In genomic region chr14:54995457-54996138, GRCm38 (mm10) we compare ENCODE assay signal across 9 mouse cellular contexts. TPM values are rescaled to one million over a fixed set of nuclear protein-coding genes. Genes with fewer than 3 reads are reported as not detected.
DNase-seq lines count a peak whose midpoint lies in the region; ATAC-seq and TF ChIP-seq lines count a peak whose summit lies in the region.
"Had no signal": no experiment of that assay in that cellular context is flagged by ENCODE, and none has a peak within 500 bp of the region (broad histone marks: within the 10 kb centered on the region; RNA-seq: fewer than 3 reads in every experiment).

No protein-coding gene starts in this region.

- no peaks in the 10 kb centered on the region for H3K9me3 ChIP-seq in lung, embryonic 15.5 days
- H3K9me3 ChIP-seq in heart, postnatal 0 days (replicated peaks; ENCODE audit: control insufficient read depth, low read length): no peaks in the 10 kb centered on the region
- H3K9me3 ChIP-seq in limb, embryonic 11.5 days (ENCODE audit: control insufficient read depth, low read length): no peaks in the 10 kb centered on the region

- no peak for DNase-seq in lung, postnatal 14 days
- peak; percentile 11 for DNase-seq in heart, postnatal 0 days (ENCODE audit: low spot score)
- no peak for DNase-seq in limb, embryonic 11.5 days (ENCODE audit: low spot score)
- DNase-seq in right cerebral cortex, postnatal 4 days: peak; percentile 76
- DNase-seq in adrenal gland, postnatal 10 days: no peak
- no peak for DNase-seq in cerebellum, adult 11 months
- DNase-seq: kidney, adult 11 months had no signal

- H3K27me3 ChIP-seq in lung, embryonic 15.5 days: no peaks in the 10 kb centered on the region
- H3K27me3 ChIP-seq in heart, postnatal 0 days (ENCODE audit: control insufficient read depth, insufficient read depth, low read length): no peaks in the 10 kb centered on the region
- no peaks in the 10 kb centered on the region for H3K27me3 ChIP-seq in limb, embryonic 11.5 days (ENCODE audit: control insufficient read depth, insufficient read depth, low read length)

- H3K36me3 ChIP-seq in lung, embryonic 15.5 days: no peaks in the 10 kb centered on the region
- H3K36me3 ChIP-seq in heart, postnatal 0 days (replicated peaks; ENCODE audit: control insufficient read depth, insufficient read depth, low read length): peaks cover 13% of the 10 kb centered on the region
- H3K36me3 ChIP-seq in limb, embryonic 11.5 days (ENCODE audit: control insufficient read depth, insufficient read depth, low read length): no peaks in the 10 kb centered on the region

- 0 out of 2 replicates have a peak overlapping the region, but pooled peaks have one; percentile 0 for H3K27ac ChIP-seq in lung, embryonic 15.5 days
- H3K27ac ChIP-seq in heart, postnatal 0 days (ENCODE audit: low read depth): peak overlapping the region; percentile 99
- H3K27ac ChIP-seq in limb, embryonic 11.5 days (replicated peaks; ENCODE audit: low read depth, low read length): 0 out of 2 replicates have a peak overlapping the region, but pooled peaks have one; percentile 18

- WGBS in lung, embryonic 15.5 days: 48% methylated on average over 14 of the region's 14 CpGs
- WGBS in heart, postnatal 0 days: 39% methylated on average over 14 of the region's 14 CpGs
- WGBS in limb, embryonic 11.5 days: 64% methylated on average over 14 of the region's 14 CpGs

- H3K9ac ChIP-seq in lung, embryonic 15.5 days: no peak overlapping the region
- H3K9ac ChIP-seq in heart, postnatal 0 days (replicated peaks; ENCODE audit: low read depth, low read length): peak overlapping the region; percentile 41
- no peak overlapping the region for H3K9ac ChIP-seq in limb, embryonic 11.5 days (ENCODE audit: low read length)

- ATAC-seq in lung, embryonic 15.5 days (ENCODE audit: borderline replicate concordance, extremely low read depth, low FRiP score, low TSS enrichment): no peak
- no peak for ATAC-seq in heart, postnatal 0 days (ENCODE audit: insufficient read depth, low read depth)
- no peak for ATAC-seq in limb, embryonic 11.5 days (ENCODE audit: insufficient number of reproducible peaks, low FRiP score, low TSS enrichment, low read depth)
- no peak for ATAC-seq in cerebellum, adult (ENCODE audit: insufficient number of reproducible peaks, low FRiP score, low TSS enrichment)

- TF ChIP-seq EP300 in heart, postnatal 0 days (IDR thresholded peaks at IDR 0.05; ENCODE audit: low read depth): 0 out of 2 replicates have a peak, but pooled peaks have one; percentile 7

- TF ChIP-seq CTCF in heart, postnatal 0 days (IDR thresholded peaks at IDR 0.05; ENCODE audit: low read depth): no peak

- no peak overlapping the region for H3K4me2 ChIP-seq in lung, embryonic 15.5 days
- H3K4me2 ChIP-seq in heart, postnatal 0 days (ENCODE audit: low read depth, low read length): peak overlapping the region; percentile 62
- H3K4me2 ChIP-seq in limb, embryonic 11.5 days (ENCODE audit: low read depth, severe bottlenecking): no peak overlapping the region

- no peak overlapping the region for H3K4me3 ChIP-seq in lung, embryonic 15.5 days
- no peak overlapping the region for H3K4me3 ChIP-seq in heart, postnatal 0 days (ENCODE audit: low read depth, low read length)
- no peak overlapping the region for H3K4me3 ChIP-seq in limb, embryonic 11.5 days (ENCODE audit: low read depth, low read length)

- H3K4me1 ChIP-seq in lung, embryonic 15.5 days: peaks cover 29% of the 10 kb centered on the region
- peaks cover 19% of the 10 kb centered on the region; the same call in 1 of the 2 replicates for H3K4me1 ChIP-seq in heart, postnatal 0 days (ENCODE audit: control insufficient read depth, insufficient read depth)
- H3K4me1 ChIP-seq in limb, embryonic 11.5 days (ENCODE audit: control insufficient read depth, insufficient read depth, low read length): 0 out of 2 replicates have a peak, but pooled peaks cover 3% of the 10 kb centered on the region

RNA-seq across cellular contexts. Expression of gene Myh7, which starts 1.2 kb away (rescaled TPM):
- polyA plus RNA-seq in lung, embryonic 15.5 days (2015; fragmentation: Nextera tagmentation; extraction: Ambion mirVana): 29.1 and 71.2 TPM in 2 replicates
- 4,273 and 4,731 TPM in 2 replicates for total RNA-seq in heart, postnatal 0 days (2014; rRNA removed; ENCODE audit: low replicate concordance)
- 1,026 and 1,537 TPM in 2 replicates for polyA plus RNA-seq in heart, postnatal 0 days (2015; fragmentation: Nextera tagmentation; extraction: Ambion mirVana)
- 0.92 and 1.5 TPM in 2 replicates for polyA plus RNA-seq in limb, embryonic 11.5 days (2014; fragmentation: Nextera tagmentation; extraction: Ambion mirVana)
- total RNA-seq in adrenal gland, postnatal 10 days (2021): 100 to 1,000 TPM in 1 of 2 experiments, 10 to 100 TPM in 1; 24.9 to 114 TPM

RNA-seq across cellular contexts. Expression of gene Gm17428, which starts 18.9 kb away (rescaled TPM):
- polyA plus RNA-seq in lung, embryonic 15.5 days (2015; fragmentation: Nextera tagmentation; extraction: Ambion mirVana): not detected in 2 replicates
- not detected in 2 replicates for total RNA-seq in heart, postnatal 0 days (2014; rRNA removed; ENCODE audit: low replicate concordance)
- polyA plus RNA-seq in heart, postnatal 0 days (2015; fragmentation: Nextera tagmentation; extraction: Ambion mirVana): not detected in 2 replicates
- not detected in 2 replicates for polyA plus RNA-seq in limb, embryonic 11.5 days (2014; fragmentation: Nextera tagmentation; extraction: Ambion mirVana)
- not detected for total RNA-seq in adrenal gland, postnatal 10 days (2021)

RNA-seq across cellular contexts. Expression of gene Ngdn, which starts 19.7 kb away (rescaled TPM):
- polyA plus RNA-seq in lung, embryonic 15.5 days (2015; fragmentation: Nextera tagmentation; extraction: Ambion mirVana): 81.1 and 81.3 TPM in 2 replicates
- 20.2 and 50.1 TPM in 2 replicates for total RNA-seq in heart, postnatal 0 days (2014; rRNA removed; ENCODE audit: low replicate concordance)
- polyA plus RNA-seq in heart, postnatal 0 days (2015; fragmentation: Nextera tagmentation; extraction: Ambion mirVana): 50.0 and 50.9 TPM in 2 replicates
- polyA plus RNA-seq in limb, embryonic 11.5 days (2014; fragmentation: Nextera tagmentation; extraction: Ambion mirVana): 99.5 and 100 TPM in 2 replicates
- 10 to 100 TPM; 32.9 to 38.1 TPM for total RNA-seq in adrenal gland, postnatal 10 days (2021)

RNA-seq across cellular contexts. Expression of gene Myh6, which starts 28.9 kb away (rescaled TPM):
- 70.4 and 166 TPM in 2 replicates for polyA plus RNA-seq in lung, embryonic 15.5 days (2015; fragmentation: Nextera tagmentation; extraction: Ambion mirVana)
- total RNA-seq in heart, postnatal 0 days (2014; rRNA removed; ENCODE audit: low replicate concordance): 3,860 and 3,976 TPM in 2 replicates
- polyA plus RNA-seq in heart, postnatal 0 days (2015; fragmentation: Nextera tagmentation; extraction: Ambion mirVana): 8,242 and 9,737 TPM in 2 replicates
- polyA plus RNA-seq in limb, embryonic 11.5 days (2014; fragmentation: Nextera tagmentation; extraction: Ambion mirVana): 0.77 and 1.7 TPM in 2 replicates
- total RNA-seq in adrenal gland, postnatal 10 days (2021): 10 to 100 TPM in 1 of 2 experiments, 1 to 10 TPM in 1; 5.1 to 22.1 TPM

RNA-seq across cellular contexts. Expression of gene Cmtm5, which starts 59.5 kb away (rescaled TPM):
- polyA plus RNA-seq in lung, embryonic 15.5 days (2015; fragmentation: Nextera tagmentation; extraction: Ambion mirVana): 0.95 and 1.0 TPM in 2 replicates
- total RNA-seq in heart, postnatal 0 days (2014; rRNA removed; ENCODE audit: low replicate concordance): 3.1 and 8.1 TPM in 2 replicates
- 0.34 and 0.85 TPM in 2 replicates for polyA plus RNA-seq in heart, postnatal 0 days (2015; fragmentation: Nextera tagmentation; extraction: Ambion mirVana)
- polyA plus RNA-seq in limb, embryonic 11.5 days (2014; fragmentation: Nextera tagmentation; extraction: Ambion mirVana): 1.8 and 3.2 TPM in 2 replicates
- total RNA-seq in adrenal gland, postnatal 10 days (2021): 1 to 10 TPM; 1.3 to 2.6 TPM

Comparison
In these comparisons a context has a peak if more than half of its experiments do, and no peak if none do; other contexts are left out.
1. H3K27ac ChIP-seq: peak in every context shown above with its lines; median percentile 99 in heart, postnatal 0 days; 18 in limb, embryonic 11.5 days; 0 in lung, embryonic 15.5 days.
2. DNase-seq: peak in heart, postnatal 0 days (single experiment) and right cerebral cortex, postnatal 4 days (single experiment); none in lung, postnatal 14 days (single experiment), limb, embryonic 11.5 days (single experiment), adrenal gland, postnatal 10 days (single experiment) and cerebellum, adult 11 months (single experiment).
3. RNA of gene Myh7, which starts 1.2 kb away (polyA plus RNA-seq): 1,026 to 1,537 TPM in heart, postnatal 0 days; 29.1 to 71.2 TPM in lung, embryonic 15.5 days and 0.92 to 1.5 TPM in limb, embryonic 11.5 days; every median in the first group is over 10 times any median in the second.